Mouse (Mus musculus) CH12.LX (cell line): ENCODE measurements around the gene Vmn1r219. TPM values are rescaled to one million over a fixed set of nuclear protein-coding genes. Genes with fewer than 3 reads are reported as not detected.
"Not testable (repeated sequence)": the region's sequence is repeated elsewhere in the genome, so short reads cannot be mapped to it uniquely, and the experiment has no call there.

ENCODE experiments used
- DNase-seq: peaks from one replicate; pipeline ENCODE4 v3.0.0-alpha.2; 2013; ENCODE audit errors: extremely low read depth
- H3K27ac ChIP-seq: 2 replicates; pipeline ENCODE4 v1.5.1; 2012; ENCODE audit warnings: low read depth, mild to moderate bottlenecking, control low read depth, moderate library complexity; ENCODE audit not compliant: insufficient read depth
- H3K27me3 ChIP-seq: replicated peaks from 2 replicates; pipeline ENCODE3; 2012; ENCODE audit warnings: inconsistent platforms
- H3K36me3 ChIP-seq, 2 experiments: replicated peaks in 1 of 2; 2 replicates each; pipeline versions ENCODE3 to v1.6.1; 2012; ENCODE audit warnings: inconsistent platforms in 1 of 2, low read length in 1 of 2, mild to moderate bottlenecking in 1 of 2, mixed read lengths in 1 of 2, moderate library complexity in 1 of 2; ENCODE audit not compliant: control insufficient read depth in 1 of 2, insufficient read depth in 1 of 2
- H3K4me1 ChIP-seq, 2 experiments: 2 replicates each; pipeline ENCODE4 v1.6.1; 2012; ENCODE audit warnings: inconsistent platforms in 1 of 2, moderate library complexity in 1 of 2; ENCODE audit not compliant: insufficient read depth in 2 of 2, control insufficient read depth in 1 of 2
- H3K4me2 ChIP-seq: 2 replicates; pipeline ENCODE4 v1.6.1; 2012; ENCODE audit warnings: low read depth, mild to moderate bottlenecking, control low read depth; ENCODE audit not compliant: poor library complexity, insufficient read depth, severe bottlenecking
- H3K4me3 ChIP-seq, 3 experiments: fragments of 150-350 bp in 1 of 3; sonication (generic) in 1 of 3; replicated peaks in 1 of 3; 2 replicates each; pipeline versions ENCODE3 to v1.5.1; 2011 to 2012; ENCODE audit warnings: low read depth in 2 of 3, low read length in 2 of 3, mild to moderate bottlenecking in 2 of 3, moderate library complexity in 2 of 3, control low read depth in 1 of 3, improper control_type of control experiment in 1 of 3, inconsistent platforms in 1 of 3, mixed read lengths in 1 of 3; ENCODE audit not compliant: poor library complexity in 1 of 3
- H3K79me2 ChIP-seq: replicated peaks from 2 replicates; pipeline ENCODE4 v1.6.1; 2012; ENCODE audit warnings: mild to moderate bottlenecking, moderate library complexity; ENCODE audit not compliant: control insufficient read depth, poor library complexity, insufficient read depth, severe bottlenecking; ENCODE audit errors: extremely low read depth
- H3K9ac ChIP-seq: 2 replicates; pipeline ENCODE4 v1.6.1; 2012; ENCODE audit warnings: low read depth, mild to moderate bottlenecking, control low read depth, moderate library complexity; ENCODE audit not compliant: insufficient read depth
- H3K9me3 ChIP-seq: replicated peaks from 2 replicates; pipeline ENCODE3; 2012; ENCODE audit warnings: low read length, inconsistent platforms, mixed read lengths
- CHD2 ChIP-seq: IDR thresholded peaks from 2 replicates; pipeline ENCODE4 v1.6.1; 2011; ENCODE audit warnings: low read length, improper control_type of control experiment
- ETS1 ChIP-seq: conservative IDR thresholded peaks from 2 replicates; pipeline ENCODE4 v1.6.1; 2012; ENCODE audit warnings: low read depth, mild to moderate bottlenecking, inconsistent platforms, low read length, improper control_type of control experiment, moderate library complexity
- SMC3 ChIP-seq: IDR thresholded peaks from 2 replicates; pipeline ENCODE4 v1.6.1; 2011; ENCODE audit warnings: low read depth, low read length, improper control_type of control experiment
- TCF12 ChIP-seq: IDR thresholded peaks from 2 replicates; pipeline ENCODE4 v1.6.1; 2014; ENCODE audit warnings: low read depth, mild to moderate bottlenecking, inconsistent platforms, low read length, improper control_type of control experiment
- dilution Hi-C: fragments of 300-500 bp; cut with MboI; formaldehyde crosslinking; loops from 2 replicates; pipeline ENCODE4 v1.14.3; 2020; ENCODE audit warnings: low sequenced_read_pairs; ENCODE audit not compliant: extremely low pct_unique_long_range_greater_than_20kb, extremely low pct_ligation_motif_present
- in situ Hi-C: fragments of 300-500 bp; cut with MboI; formaldehyde crosslinking; loops from 3 replicates; pipeline ENCODE4 v1.14.3; 2019; ENCODE audit warnings: low sequenced_read_pairs, low pct_ligation_motif_present, low pct_unique_long_range_greater_than_20kb, mixed read lengths
- polyA plus RNA-seq: library from polyadenylated mRNA; unstranded; fragments of >175 nt; gene quantifications from 2 replicates; pipeline ENCODE4 v1.2.1, GENCODE M21; 2012; ENCODE audit warnings: low read depth; ENCODE audit not compliant: insufficient read length
- total RNA-seq, 2 experiments: library from RNA; depleted of rRNA; stranded (reverse); fragments of 300-350 nt in 1 of 2; fragments of >200 nt in 1 of 2; gene quantifications; 2 replicates each; pipeline ENCODE4 v1.2.3; 2012 to 2014

The Vmn1r219 gene
- total and polyA plus RNA-seq, 3 experiments: not detected

GRCm38 (mm10) chr13:23187875-23188274 is 28.8 kb downstream of the Vmn1r219 start, which contains the start of gene Vmn1r220:
Vmn1r220 (minus strand) TSS chr13:23187975.
- Histone ChIP-seq H3K79me2 (no peaks in the 10 kb centered on the region), H3K4me3 (no peak within 1 kb of the TSS), H3K27ac (no peak within 1 kb of the TSS), H3K4me2 (no peak within 1 kb of the TSS), H3K36me3 (no peaks in the 10 kb centered on the region), H3K9me3 (no peaks in the 10 kb centered on the region), H3K4me1 (no peaks in the 10 kb centered on the region), H3K27me3 (no peaks in the 10 kb centered on the region), H3K9ac (no peak within 1 kb of the TSS)
- in situ Hi-C loops: no loop called here
- no peak for TF ChIP-seq ETS1
- TF ChIP-seq TCF12: no peak
- TF ChIP-seq CHD2: no peak
- TF ChIP-seq SMC3: no peak
- DNase-seq: no peak
- dilution Hi-C loops: no loop called here

- H3K9ac ChIP-seq, H3K27ac ChIP-seq, H3K79me2 ChIP-seq, H3K36me3 ChIP-seq, dilution Hi-C loops, H3K9me3 ChIP-seq, in situ Hi-C loops, DNase-seq, H3K27me3 ChIP-seq, H3K4me3 ChIP-seq, H3K4me1 ChIP-seq, H3K4me2 ChIP-seq: not testable (repeated sequence)
These were observed 44.8 kb downstream of the Vmn1r219 start for GRCm38 (mm10) chr13:23203885-23204284.

- H3K9me3 ChIP-seq, in situ Hi-C loops, H3K79me2 ChIP-seq, H3K4me1 ChIP-seq, H3K27ac ChIP-seq, dilution Hi-C loops, H3K27me3 ChIP-seq, H3K9ac ChIP-seq, H3K4me3 ChIP-seq, H3K4me2 ChIP-seq, DNase-seq, H3K36me3 ChIP-seq: not testable (repeated sequence)
These were observed 54.7 kb downstream of the Vmn1r219 start, which contains the start of gene Vmn1r221 for GRCm38 (mm10) chr13:23213827-23214226. Vmn1r221 (plus strand) TSS chr13:23214127.

Other genes with a start within 250 kb of the Vmn1r219 start
- not detected in 2 replicates for gene Vmn1r213, start 151.7 kb upstream of the Vmn1r219 start, total RNA-seq (2012; rRNA removed)
- gene Vmn1r213, start 151.7 kb upstream of the Vmn1r219 start, total RNA-seq (2014; rRNA removed): not detected in 2 replicates
- not detected in 2 replicates for gene Vmn1r213, start 151.7 kb upstream of the Vmn1r219 start, polyA plus RNA-seq
- gene Vmn1r214, start 128.9 kb upstream of the Vmn1r219 start, total RNA-seq (2012; rRNA removed): not detected in 2 replicates
- gene Vmn1r214, start 128.9 kb upstream of the Vmn1r219 start, total RNA-seq (2014; rRNA removed): not detected in 2 replicates
- gene Vmn1r214, start 128.9 kb upstream of the Vmn1r219 start, polyA plus RNA-seq: not detected in 2 replicates
- gene Vmn1r215, start 91.3 kb upstream of the Vmn1r219 start, total RNA-seq (2012; rRNA removed): not detected in 2 replicates
- not detected in 2 replicates for gene Vmn1r215, start 91.3 kb upstream of the Vmn1r219 start, total RNA-seq (2014; rRNA removed)
- gene Vmn1r215, start 91.3 kb upstream of the Vmn1r219 start, polyA plus RNA-seq: not detected in 2 replicates
- gene Vmn1r217, start 41.1 kb upstream of the Vmn1r219 start, total RNA-seq (2012; rRNA removed): not detected in 2 replicates
- not detected in 2 replicates for gene Vmn1r217, start 41.1 kb upstream of the Vmn1r219 start, total RNA-seq (2014; rRNA removed)
- gene Vmn1r217, start 41.1 kb upstream of the Vmn1r219 start, polyA plus RNA-seq: not detected in 2 replicates
- not detected in 2 replicates for gene Vmn1r218, start 26.2 kb upstream of the Vmn1r219 start, total RNA-seq (2012; rRNA removed)
- gene Vmn1r218, start 26.2 kb upstream of the Vmn1r219 start, total RNA-seq (2014; rRNA removed): not detected in 2 replicates
- gene Vmn1r218, start 26.2 kb upstream of the Vmn1r219 start, polyA plus RNA-seq: not detected in 2 replicates
- not detected in 2 replicates for gene Vmn1r220, start 28.7 kb downstream of the Vmn1r219 start, total RNA-seq (2012; rRNA removed)
- gene Vmn1r220, start 28.7 kb downstream of the Vmn1r219 start, total RNA-seq (2014; rRNA removed): not detected in 2 replicates
- gene Vmn1r220, start 28.7 kb downstream of the Vmn1r219 start, polyA plus RNA-seq: not detected in 2 replicates
- gene Vmn1r221, start 54.8 kb downstream of the Vmn1r219 start, total RNA-seq (2012; rRNA removed): not detected in 2 replicates
- gene Vmn1r221, start 54.8 kb downstream of the Vmn1r219 start, total RNA-seq (2014; rRNA removed): not detected in 2 replicates
- gene Vmn1r221, start 54.8 kb downstream of the Vmn1r219 start, polyA plus RNA-seq: not detected in 2 replicates
- not detected in 2 replicates for gene Vmn1r222, start 76.6 kb downstream of the Vmn1r219 start, total RNA-seq (2012; rRNA removed)
- gene Vmn1r222, start 76.6 kb downstream of the Vmn1r219 start, total RNA-seq (2014; rRNA removed): not detected in 2 replicates
- not detected in 2 replicates for gene Vmn1r222, start 76.6 kb downstream of the Vmn1r219 start, polyA plus RNA-seq
- not detected in 2 replicates for gene Vmn1r223, start 87.8 kb downstream of the Vmn1r219 start, total RNA-seq (2012; rRNA removed)
- not detected in 2 replicates for gene Vmn1r223, start 87.8 kb downstream of the Vmn1r219 start, total RNA-seq (2014; rRNA removed)
- 0.06 TPM in 1 of 2 replicates, not detected in the other for gene Vmn1r223, start 87.8 kb downstream of the Vmn1r219 start, polyA plus RNA-seq
- 10.3 and 12.3 TPM in 2 replicates for gene Zfp322a, start 209.9 kb downstream of the Vmn1r219 start, total RNA-seq (2012; rRNA removed)
- 17.7 and 20.0 TPM in 2 replicates for gene Zfp322a, start 209.9 kb downstream of the Vmn1r219 start, total RNA-seq (2014; rRNA removed)
- 10.3 and 10.5 TPM in 2 replicates for gene Zfp322a, start 209.9 kb downstream of the Vmn1r219 start, polyA plus RNA-seq